Mouse (Mus musculus): ENCODE results near the gene Ctsc. TPM values are rescaled to one million over a fixed set of nuclear protein-coding genes. Genes with fewer than 3 reads are reported as not detected.

Ctsc gene
- polyA plus RNA-seq, 1 experiment, result 10.6 TPM

DNA sequence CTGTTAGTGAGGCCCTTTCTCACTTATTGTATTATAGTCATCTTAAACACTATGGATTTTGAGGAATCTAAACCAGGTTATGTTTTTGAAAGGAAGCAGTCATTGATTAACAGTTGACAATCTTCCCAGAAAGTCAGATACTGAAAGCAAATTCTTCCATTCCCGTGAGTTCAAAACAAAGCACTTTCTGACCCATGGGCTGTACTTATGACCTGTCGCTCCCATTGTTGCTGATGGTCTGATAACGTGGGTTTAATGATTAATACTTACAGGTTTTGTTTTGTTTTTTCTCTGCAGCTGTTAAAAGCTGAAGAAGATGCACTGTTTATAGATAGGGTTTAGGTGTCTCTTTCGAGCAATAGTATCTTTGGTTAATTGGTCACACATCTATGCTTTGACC, 27.9 kb downstream of the Ctsc start:
- Histone ChIP-seq H3K79me2 (ENCODE audit: control insufficient read depth, insufficient read depth) (no peaks in the 10 kb centered on the region), H3ac (ENCODE audit: control insufficient read depth, insufficient read length) (no peak overlapping the region), H3K4me2 (ENCODE audit: low read depth) (no peak overlapping the region), H3K27me3 (ENCODE audit: control insufficient read depth, insufficient read depth, insufficient read length) (no peaks in the 10 kb centered on the region), H3K36me3 (ENCODE audit: control insufficient read depth, insufficient read depth) (no peaks in the 10 kb centered on the region), H3K4me3 (no peak overlapping the region)
- TF ChIP-seq MYOD1 (IDR thresholded peaks at IDR 0.05; ENCODE audit: control insufficient read depth in 1 of 3, insufficient read length in 2 of 3, low read depth in 2 of 3) (no peak), REST (IDR thresholded peaks at IDR 0.05; ENCODE audit: insufficient read depth, insufficient read length) (no peak), SRF (IDR thresholded peaks at IDR 0.05; ENCODE audit: control insufficient read depth, insufficient read length, low read depth) (no peak), E2F4 (IDR thresholded peaks at IDR 0.05; ENCODE audit: insufficient read depth) (no peak), TCF3 (IDR thresholded peaks at IDR 0.05; ENCODE audit: insufficient read length, low read depth) (no peak)

DNA sequence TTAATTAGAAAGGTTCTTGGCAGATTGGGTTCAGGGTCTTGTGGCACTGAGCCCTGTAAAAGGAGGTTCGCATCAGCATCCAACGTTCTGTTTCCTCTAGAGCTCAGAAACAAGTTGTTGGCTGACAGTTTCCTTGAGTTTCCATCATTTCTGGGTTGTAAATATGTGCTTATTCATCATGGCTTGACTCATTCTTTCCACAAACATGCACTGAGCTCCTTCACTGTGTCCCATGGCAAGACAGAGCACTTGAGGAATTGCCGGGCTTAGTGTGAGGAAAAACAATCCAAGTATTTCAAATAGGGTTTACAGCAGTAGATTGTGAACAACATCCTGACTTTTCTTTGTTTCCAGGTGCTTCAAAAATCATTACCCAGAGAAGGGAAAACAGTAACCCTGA, 28.8 kb downstream of the Ctsc start:
- no peaks in the 10 kb centered on the region for H3K79me2 ChIP-seq (ENCODE audit: control insufficient read depth, insufficient read depth)
- H3K36me3 ChIP-seq (ENCODE audit: control insufficient read depth, insufficient read depth), result no peaks in the 10 kb centered on the region
- H3K4me2 ChIP-seq (ENCODE audit: low read depth), result no peak overlapping the region
- H3K27me3 ChIP-seq (ENCODE audit: control insufficient read depth, insufficient read depth, insufficient read length), result no peaks in the 10 kb centered on the region
- H3ac ChIP-seq (ENCODE audit: control insufficient read depth, insufficient read length), result no peak overlapping the region
- no peak for TF ChIP-seq POLR2AphosphoS2 (IDR thresholded peaks at IDR 0.05; ENCODE audit: insufficient read length, low read depth)
- TF ChIP-seq SRF (IDR thresholded peaks at IDR 0.05; ENCODE audit: control insufficient read depth, insufficient read length, low read depth), result no peak
- TF ChIP-seq CEBPB (IDR thresholded peaks at IDR 0.05; ENCODE audit: insufficient read depth, poor library complexity, severe bottlenecking), result no peak
- no peak for TF ChIP-seq MYOG (IDR thresholded peaks at IDR 0.05; ENCODE audit: control insufficient read depth in 1 of 3, insufficient read depth in 1 of 3, insufficient read length in 2 of 3, low read depth in 2 of 3)
- no peak for TF ChIP-seq TCF12 (IDR thresholded peaks at IDR 0.05; ENCODE audit: insufficient read depth, poor library complexity, severe bottlenecking)
- TF ChIP-seq TCF3 (IDR thresholded peaks at IDR 0.05; ENCODE audit: insufficient read length, low read depth), result no peak
- no peak for TF ChIP-seq MAX (IDR thresholded peaks at IDR 0.05; ENCODE audit: low read depth)
- TF ChIP-seq MYOD1 (IDR thresholded peaks at IDR 0.05; ENCODE audit: control insufficient read depth in 1 of 3, insufficient read length in 2 of 3, low read depth in 2 of 3), result no peak
- TF ChIP-seq E2F4 (IDR thresholded peaks at IDR 0.05; ENCODE audit: insufficient read depth), result no peak
- no peak for TF ChIP-seq USF1 (IDR thresholded peaks at IDR 0.05; ENCODE audit: low read depth)
- no peak for TF ChIP-seq REST (IDR thresholded peaks at IDR 0.05; ENCODE audit: insufficient read depth, insufficient read length)
- no peak for TF ChIP-seq POLR2A (IDR thresholded peaks at IDR 0.05; ENCODE audit: insufficient read length, low read depth)
- no peak overlapping the region for H3K4me3 ChIP-seq

DNA sequence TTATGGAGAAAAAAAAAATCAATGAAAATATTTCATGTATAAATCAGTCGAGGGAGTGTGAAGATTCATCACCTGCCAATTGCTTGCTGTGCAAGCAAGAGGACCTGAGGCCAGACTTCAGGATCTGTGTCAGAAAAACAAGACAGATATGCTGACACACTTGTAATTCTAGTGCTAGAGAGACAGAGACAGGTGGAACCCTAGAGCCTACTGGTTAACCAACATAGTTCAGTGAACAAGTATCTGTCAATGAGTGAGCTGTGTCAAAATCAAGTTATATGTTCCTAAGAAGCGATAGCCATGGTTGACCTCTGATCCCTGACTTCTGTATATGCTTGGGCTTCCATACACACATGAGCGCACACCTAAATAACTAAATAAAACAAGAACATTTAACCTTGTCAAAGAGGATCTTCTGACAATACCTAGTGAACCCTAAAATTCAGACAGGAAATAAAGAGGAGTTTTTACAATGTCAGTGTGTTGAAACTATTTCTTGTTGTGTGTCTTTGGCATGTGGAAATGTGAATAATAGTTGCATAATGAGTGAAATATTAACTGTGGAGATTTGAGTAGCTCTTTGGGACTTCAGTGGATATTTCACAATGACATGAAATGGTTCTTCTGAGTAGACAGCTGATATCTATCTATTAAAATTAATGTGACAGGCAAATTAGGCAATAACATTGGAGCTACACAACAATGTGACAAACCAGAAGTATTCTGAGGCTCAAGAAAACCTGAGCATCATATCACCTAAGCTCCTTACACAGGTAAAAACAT, 32.7 kb downstream of the Ctsc start:
- TF ChIP-seq E2F4 (IDR thresholded peaks at IDR 0.05; ENCODE audit: insufficient read depth) (no peak), MYOD1 (IDR thresholded peaks at IDR 0.05; ENCODE audit: control insufficient read depth in 1 of 3, insufficient read length in 2 of 3, low read depth in 2 of 3) (peak; percentile 33 to 70 (median 67))
- H3K36me3 ChIP-seq (ENCODE audit: control insufficient read depth, insufficient read depth), result no peaks in the 10 kb centered on the region
- H3K27me3 ChIP-seq (ENCODE audit: control insufficient read depth, insufficient read depth, insufficient read length), result no peaks in the 10 kb centered on the region
- no peak overlapping the region for H3K4me2 ChIP-seq (ENCODE audit: low read depth)
- H3K4me3 ChIP-seq, result no peak overlapping the region
- H3ac ChIP-seq (ENCODE audit: control insufficient read depth, insufficient read length), result no peak overlapping the region
- no peaks in the 10 kb centered on the region for H3K79me2 ChIP-seq (ENCODE audit: control insufficient read depth, insufficient read depth)

DNA sequence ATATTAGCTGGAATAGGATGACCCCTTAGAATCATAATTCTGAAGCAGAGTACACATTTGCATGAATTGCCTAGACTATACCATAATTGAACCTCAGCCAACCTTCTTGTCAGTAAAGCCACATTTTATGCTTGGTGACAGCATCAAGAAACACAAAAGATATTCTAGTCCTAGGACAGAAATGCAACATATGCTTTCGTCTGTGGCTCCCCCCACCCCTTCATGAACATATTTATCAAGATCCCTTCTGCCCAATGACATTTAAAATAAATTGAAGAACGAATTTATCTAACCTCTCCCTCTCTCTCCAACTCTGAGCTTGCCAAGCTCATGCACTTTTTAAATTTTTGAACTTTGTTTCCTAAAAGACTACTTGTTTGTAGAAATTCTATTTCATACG, 38.5 kb downstream of the Ctsc start:
- no peak overlapping the region for H3ac ChIP-seq (ENCODE audit: control insufficient read depth, insufficient read length)
- no peaks in the 10 kb centered on the region for H3K36me3 ChIP-seq (ENCODE audit: control insufficient read depth, insufficient read depth)
- H3K4me3 ChIP-seq, result no peak overlapping the region
- H3K79me2 ChIP-seq (ENCODE audit: control insufficient read depth, insufficient read depth), result no peaks in the 10 kb centered on the region
- H3K4me2 ChIP-seq (ENCODE audit: low read depth), result no peak overlapping the region
- H3K27me3 ChIP-seq (ENCODE audit: control insufficient read depth, insufficient read depth, insufficient read length), result no peaks in the 10 kb centered on the region
- no peak for TF ChIP-seq E2F4 (IDR thresholded peaks at IDR 0.05; ENCODE audit: insufficient read depth)
- no peak for TF ChIP-seq POLR2A (IDR thresholded peaks at IDR 0.05; ENCODE audit: insufficient read length, low read depth)
- no peak for TF ChIP-seq POLR2AphosphoS2 (IDR thresholded peaks at IDR 0.05; ENCODE audit: insufficient read length, low read depth)
- TF ChIP-seq CEBPB (IDR thresholded peaks at IDR 0.05; ENCODE audit: insufficient read depth, poor library complexity, severe bottlenecking), result no peak
- TF ChIP-seq TCF3 (IDR thresholded peaks at IDR 0.05; ENCODE audit: insufficient read length, low read depth), result no peak
- no peak for TF ChIP-seq MYOG (IDR thresholded peaks at IDR 0.05; ENCODE audit: control insufficient read depth in 1 of 3, insufficient read depth in 1 of 3, insufficient read length in 2 of 3, low read depth in 2 of 3)
- no peak for TF ChIP-seq SRF (IDR thresholded peaks at IDR 0.05; ENCODE audit: control insufficient read depth, insufficient read length, low read depth)
- no peak for TF ChIP-seq MAX (IDR thresholded peaks at IDR 0.05; ENCODE audit: low read depth)
- no peak for TF ChIP-seq TCF12 (IDR thresholded peaks at IDR 0.05; ENCODE audit: insufficient read depth, poor library complexity, severe bottlenecking)
- TF ChIP-seq USF1 (IDR thresholded peaks at IDR 0.05; ENCODE audit: low read depth), result no peak
- no peak for TF ChIP-seq MYOD1 (IDR thresholded peaks at IDR 0.05; ENCODE audit: control insufficient read depth in 1 of 3, insufficient read length in 2 of 3, low read depth in 2 of 3)
- no peak for TF ChIP-seq REST (IDR thresholded peaks at IDR 0.05; ENCODE audit: insufficient read depth, insufficient read length)

DNA sequence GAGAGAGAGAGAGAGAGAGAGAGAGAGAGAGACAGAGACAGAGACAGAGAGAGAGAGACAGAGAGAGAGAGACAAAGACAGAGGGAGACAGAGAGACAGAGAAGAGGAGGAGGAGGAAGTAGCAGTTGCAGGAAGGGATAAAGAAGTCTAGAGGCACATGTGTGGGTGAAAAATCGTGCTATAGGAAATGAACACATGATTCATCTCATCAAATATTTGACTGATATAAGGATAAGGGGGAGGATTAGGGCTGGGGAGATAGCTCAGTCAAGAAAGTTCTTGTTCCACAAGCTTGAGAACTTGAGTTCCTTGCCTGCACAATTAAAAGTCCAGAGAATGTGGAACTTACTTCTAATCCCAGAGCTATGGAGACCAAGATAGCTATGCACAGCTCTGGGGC, 40.6 kb downstream of the Ctsc start:
- no peaks in the 10 kb centered on the region for H3K27me3 ChIP-seq (ENCODE audit: control insufficient read depth, insufficient read depth, insufficient read length)
- no peak overlapping the region for H3ac ChIP-seq (ENCODE audit: control insufficient read depth, insufficient read length)
- no peak for TF ChIP-seq TCF3 (IDR thresholded peaks at IDR 0.05; ENCODE audit: insufficient read length, low read depth)
- TF ChIP-seq POLR2A (IDR thresholded peaks at IDR 0.05; ENCODE audit: insufficient read length, low read depth), result no peak
- no peak for TF ChIP-seq REST (IDR thresholded peaks at IDR 0.05; ENCODE audit: insufficient read depth, insufficient read length)
- TF ChIP-seq POLR2AphosphoS2 (IDR thresholded peaks at IDR 0.05; ENCODE audit: insufficient read length, low read depth), result no peak
- no peak for TF ChIP-seq MYOD1 (IDR thresholded peaks at IDR 0.05; ENCODE audit: control insufficient read depth in 1 of 3, insufficient read length in 2 of 3, low read depth in 2 of 3)
- no peak for TF ChIP-seq CEBPB (IDR thresholded peaks at IDR 0.05; ENCODE audit: insufficient read depth, poor library complexity, severe bottlenecking)
- no peak for TF ChIP-seq TCF12 (IDR thresholded peaks at IDR 0.05; ENCODE audit: insufficient read depth, poor library complexity, severe bottlenecking)
- TF ChIP-seq E2F4 (IDR thresholded peaks at IDR 0.05; ENCODE audit: insufficient read depth), result no peak
- no peak for TF ChIP-seq USF1 (IDR thresholded peaks at IDR 0.05; ENCODE audit: low read depth)
- no peak for TF ChIP-seq MAX (IDR thresholded peaks at IDR 0.05; ENCODE audit: low read depth)
- TF ChIP-seq MYOG (IDR thresholded peaks at IDR 0.05; ENCODE audit: control insufficient read depth in 1 of 3, insufficient read depth in 1 of 3, insufficient read length in 2 of 3, low read depth in 2 of 3), result no peak
- TF ChIP-seq SRF (IDR thresholded peaks at IDR 0.05; ENCODE audit: control insufficient read depth, insufficient read length, low read depth), result no peak
- no peaks in the 10 kb centered on the region for H3K79me2 ChIP-seq (ENCODE audit: control insufficient read depth, insufficient read depth)
- no peak overlapping the region for H3K4me3 ChIP-seq
- H3K36me3 ChIP-seq (ENCODE audit: control insufficient read depth, insufficient read depth), result no peaks in the 10 kb centered on the region
- H3K4me2 ChIP-seq (ENCODE audit: low read depth), result no peak overlapping the region

Measured in myocyte (in vitro differentiated cells).